Mouse (Mus musculus): ENCODE measurements around the gene Car9.

Car9 gene

DNA sequence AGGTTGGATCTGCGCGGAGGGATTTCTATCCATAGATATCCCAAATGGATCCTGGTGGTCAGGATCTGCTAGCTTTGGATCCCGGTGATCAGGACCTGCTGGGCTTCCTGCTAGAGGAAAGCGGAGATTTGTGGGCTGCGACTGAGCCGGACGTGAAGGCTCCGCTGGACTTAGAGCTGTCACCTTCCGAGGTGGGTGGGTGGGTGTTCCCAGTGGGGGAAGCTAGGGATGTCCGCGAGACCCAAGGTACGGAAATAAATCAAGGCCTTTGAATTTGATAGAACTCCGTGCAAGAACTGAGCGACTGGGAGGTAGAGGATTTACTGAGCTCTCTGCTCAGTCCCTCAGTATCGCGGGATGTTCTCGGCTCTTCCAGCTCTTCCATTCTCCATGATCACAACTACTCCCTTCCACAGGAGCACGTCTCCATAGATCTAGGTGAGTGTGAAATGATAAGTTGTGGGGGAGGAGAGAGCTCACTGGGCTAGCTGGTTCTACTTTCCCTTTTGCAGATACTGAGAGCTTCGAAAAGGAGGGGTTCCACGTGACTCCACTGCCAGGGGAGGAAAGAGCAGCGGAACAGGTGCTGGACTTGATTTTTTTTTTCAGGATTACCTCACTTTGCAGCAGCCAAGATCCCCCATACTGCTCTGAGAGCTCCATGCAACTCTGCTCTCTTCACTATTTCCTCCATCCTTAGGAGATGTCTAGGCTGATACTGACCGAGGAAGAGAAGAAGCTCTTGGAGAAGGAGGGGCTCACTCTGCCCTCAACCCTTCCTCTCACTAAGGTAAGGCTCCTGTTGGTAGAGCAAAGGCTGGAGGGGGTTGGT, 56.2 kb downstream of the Car9 start:
- no peak for DNase-seq (ENCODE audit: low spot score in 2 of 2)

All from frontal cortex, postnatal 36 days (tissue).